Mouse (Mus musculus) thymus, adult 2 months (tissue): ENCODE results near the gene Hoxc8. TPM values are rescaled to one million over a fixed set of nuclear protein-coding genes. Genes with fewer than 3 reads are reported as not detected.

Source experiments
- DNase-seq: peaks from one replicate; pipeline ENCODE4 v3.0.0; 2021
- H3K27ac ChIP-seq: fragments of 200-500 bp; 2 replicates; pipeline ENCODE4 v1.5.1; 2012; ENCODE audit warnings: low read length, control low read depth; ENCODE audit not compliant: control insufficient read depth, insufficient read depth
- H3K27me3 ChIP-seq: fragments of 200-500 bp; 2 replicates; pipeline ENCODE4 v1.6.1; 2012; ENCODE audit warnings: mild to moderate bottlenecking, low read length, moderate library complexity, mixed read lengths; ENCODE audit not compliant: control insufficient read depth, insufficient read depth
- H3K36me3 ChIP-seq: fragments of 200-500 bp; 2 replicates; pipeline ENCODE4 v1.6.1; 2012; ENCODE audit warnings: mild to moderate bottlenecking, low read length, moderate library complexity; ENCODE audit not compliant: control insufficient read depth, insufficient read depth
- H3K4me1 ChIP-seq: fragments of 200-500 bp; replicated peaks from 2 replicates; pipeline ENCODE4 v1.6.1; 2012; ENCODE audit warnings: low read length; ENCODE audit not compliant: control insufficient read depth, insufficient read depth
- H3K4me3 ChIP-seq: fragments of 200-500 bp; 2 replicates; pipeline ENCODE4 v1.5.1; 2012; ENCODE audit warnings: mild to moderate bottlenecking, low read length, control low read depth, moderate library complexity; ENCODE audit not compliant: control insufficient read depth, insufficient read depth
- CTCF ChIP-seq: fragments of 200-500 bp; IDR thresholded peaks from 2 replicates; pipeline ENCODE4 v1.5.1; 2012; ENCODE audit warnings: mild to moderate bottlenecking, control low read depth, low read length, moderate library complexity, borderline replicate concordance; ENCODE audit not compliant: control insufficient read depth, poor library complexity, insufficient read depth; ENCODE audit errors: extremely low read depth
- POLR2A ChIP-seq: fragments of 200-500 bp; IDR thresholded peaks from 2 replicates; pipeline ENCODE4 v1.6.1; 2012; ENCODE audit warnings: mild to moderate bottlenecking, low read length, control low read depth, moderate library complexity; ENCODE audit not compliant: control insufficient read depth, poor library complexity, insufficient read depth; ENCODE audit errors: extremely low read depth
- WGBS: fragments of 180-500 bp; shearing (Covaris S2); methylation state at CpG from one replicate; pipeline ENCODE4 v1.1.7; 2018; 5-methylcytosine and 5-hydroxymethylcytosine counted together
- polyA plus RNA-seq: library from polyadenylated mRNA; depleted of rRNA; stranded (reverse); fragments of >200 nt; gene quantifications from 2 replicates; pipeline ENCODE4 v1.2.3, GENCODE M21; 2012

Gene Hoxc8
- polyA plus RNA-seq, 1 experiment = 0.07 TPM

GRCm38 (mm10) chr15:103005797-103006196 lies 15.4 kb downstream of the Hoxc8 start:
- 27% methylated on average over 5 of the region's 5 CpGs for WGBS
- Histone ChIP-seq H3K4me1 (no peaks in the 10 kb centered on the region), H3K27me3 (peaks cover 40% of the 10 kb centered on the region), H3K4me3 (no peak overlapping the region), H3K36me3 (no peaks in the 10 kb centered on the region), H3K27ac (no peak overlapping the region)
- no peak for DNase-seq
- TF ChIP-seq POLR2A (no peak), CTCF (no peak)

GRCm38 (mm10) chr15:103006326-103006725 lies 15.9 kb downstream of the Hoxc8 start:
- 58% methylated on average over 1 of the region's 1 CpGs for WGBS
- H3K27me3 ChIP-seq = peaks cover 39% of the 10 kb centered on the region
- DNase-seq = no peak
- no peaks in the 10 kb centered on the region for H3K4me1 ChIP-seq
- no peak overlapping the region for H3K27ac ChIP-seq
- no peak overlapping the region for H3K4me3 ChIP-seq
- H3K36me3 ChIP-seq = no peaks in the 10 kb centered on the region
- TF ChIP-seq POLR2A = no peak
- no peak for TF ChIP-seq CTCF

- Histone ChIP-seq H3K27ac (no peak overlapping the region), H3K4me3 (no peak overlapping the region), H3K27me3 (peaks cover 36% of the 10 kb centered on the region), H3K36me3 (no peaks in the 10 kb centered on the region), H3K4me1 (no peaks in the 10 kb centered on the region)
- no peak for DNase-seq
- no peak for TF ChIP-seq POLR2A
- TF ChIP-seq CTCF = no peak
- WGBS = 11% methylated on average over 27 of the region's 27 CpGs
Measured at GRCm38 (mm10) chr15:103009265-103010111, 19.1 kb downstream of the Hoxc8 start.

- Histone ChIP-seq H3K27me3 (peaks cover 39% of the 10 kb centered on the region), H3K36me3 (no peaks in the 10 kb centered on the region)
- WGBS = 16% methylated on average over 31 of the region's 31 CpGs
Measured at GRCm38 (mm10) chr15:103010112-103010846, 19.9 kb downstream of the Hoxc8 start.

GRCm38 (mm10) chr15:103010847-103011555 lies 20.6 kb downstream of the Hoxc8 start:
- peaks cover 42% of the 10 kb centered on the region for H3K27me3 ChIP-seq
- H3K4me1 ChIP-seq = no peaks in the 10 kb centered on the region
- no peaks in the 10 kb centered on the region for H3K36me3 ChIP-seq
- no peak overlapping the region for H3K4me3 ChIP-seq
- no peak for DNase-seq
- H3K27ac ChIP-seq = no peak overlapping the region
- TF ChIP-seq CTCF = no peak
- TF ChIP-seq POLR2A = no peak
- 14% methylated on average over 28 of the region's 28 CpGs for WGBS

More at GRCm38 (mm10) chr15:103010112-103010846, 19.9 kb downstream of the Hoxc8 start:
- Histone ChIP-seq H3K4me3 (no peak overlapping the region), H3K27ac (no peak overlapping the region), H3K4me1 (no peaks in the 10 kb centered on the region)
- TF ChIP-seq CTCF (no peak), POLR2A (no peak)
- no peak for DNase-seq

GRCm38 (mm10) chr15:103011928-103012486 lies 21.6 kb downstream of the Hoxc8 start:
- H3K27ac ChIP-seq = no peak overlapping the region
- WGBS = 19% methylated on average over 26 of the region's 26 CpGs
- H3K4me3 ChIP-seq = no peak overlapping the region
- TF ChIP-seq POLR2A (no peak), CTCF (no peak)
- no peak for DNase-seq
- peaks cover 40% of the 10 kb centered on the region for H3K27me3 ChIP-seq
- no peaks in the 10 kb centered on the region for H3K4me1 ChIP-seq
- no peaks in the 10 kb centered on the region for H3K36me3 ChIP-seq
